Mouse (Mus musculus) neural tube, embryonic 13.5 days (tissue): ENCODE results near the gene Lipn. TPM values are rescaled to one million over a fixed set of nuclear protein-coding genes. Genes with fewer than 3 reads are reported as not detected.

Source experiments
- ATAC-seq: fragments of 200-750 bp; cut with Nextera tagmentation; 2 replicates; pipeline ENCODE4 v1.8.0; 2017; ENCODE audit warnings: low read depth, mild to moderate bottlenecking, moderate TSS enrichment, moderate library complexity
- H3K27ac ChIP-seq: fragments of 300-500 bp; sonication (generic); replicated peaks from 2 replicates; pipeline ENCODE4 v1.5.1; 2015; ENCODE audit warnings: moderate library complexity, mild to moderate bottlenecking, inconsistent platforms
- H3K27me3 ChIP-seq: fragments of 300-500 bp; sonication (generic); 2 replicates; pipeline ENCODE4 v1.6.1; 2015; ENCODE audit warnings: mild to moderate bottlenecking, inconsistent platforms
- H3K36me3 ChIP-seq: fragments of 300-500 bp; sonication (generic); 2 replicates; pipeline ENCODE4 v1.6.1; 2015; ENCODE audit warnings: mild to moderate bottlenecking, inconsistent platforms
- H3K4me1 ChIP-seq: fragments of 300-500 bp; sonication (generic); replicated peaks from 2 replicates; pipeline ENCODE4 v1.6.1; 2015; ENCODE audit warnings: inconsistent platforms
- H3K4me2 ChIP-seq: fragments of 300-500 bp; sonication (generic); 2 replicates; pipeline ENCODE4 v1.6.1; 2015; ENCODE audit warnings: inconsistent platforms, mild to moderate bottlenecking, moderate library complexity
- H3K4me3 ChIP-seq: fragments of 300-500 bp; sonication (generic); 2 replicates; pipeline ENCODE4 v1.5.1; 2015; ENCODE audit warnings: mild to moderate bottlenecking, inconsistent platforms
- H3K9ac ChIP-seq: fragments of 300-500 bp; sonication (generic); 2 replicates; pipeline ENCODE4 v1.6.1; 2015; ENCODE audit warnings: moderate library complexity, mild to moderate bottlenecking, inconsistent platforms
- H3K9me3 ChIP-seq: fragments of 300-500 bp; sonication (generic); 2 replicates; pipeline ENCODE4 v1.6.1; 2016; ENCODE audit warnings: inconsistent platforms
- WGBS: fragments of 180-500 bp; shearing (Covaris S2); methylation state at CpG from one replicate; pipeline ENCODE4 v1.1.7; 2015; 5-methylcytosine and 5-hydroxymethylcytosine counted together
- polyA plus RNA-seq: library from polyadenylated mRNA; unstranded; fragments of >200 nt; fragmentation: Nextera tagmentation; extraction: Ambion mirVana; gene quantifications from 2 replicates; pipeline ENCODE4 v1.2.1, GENCODE M21; 2015

The Lipn gene
- not detected in 2 replicates for polyA plus RNA-seq

DNA sequence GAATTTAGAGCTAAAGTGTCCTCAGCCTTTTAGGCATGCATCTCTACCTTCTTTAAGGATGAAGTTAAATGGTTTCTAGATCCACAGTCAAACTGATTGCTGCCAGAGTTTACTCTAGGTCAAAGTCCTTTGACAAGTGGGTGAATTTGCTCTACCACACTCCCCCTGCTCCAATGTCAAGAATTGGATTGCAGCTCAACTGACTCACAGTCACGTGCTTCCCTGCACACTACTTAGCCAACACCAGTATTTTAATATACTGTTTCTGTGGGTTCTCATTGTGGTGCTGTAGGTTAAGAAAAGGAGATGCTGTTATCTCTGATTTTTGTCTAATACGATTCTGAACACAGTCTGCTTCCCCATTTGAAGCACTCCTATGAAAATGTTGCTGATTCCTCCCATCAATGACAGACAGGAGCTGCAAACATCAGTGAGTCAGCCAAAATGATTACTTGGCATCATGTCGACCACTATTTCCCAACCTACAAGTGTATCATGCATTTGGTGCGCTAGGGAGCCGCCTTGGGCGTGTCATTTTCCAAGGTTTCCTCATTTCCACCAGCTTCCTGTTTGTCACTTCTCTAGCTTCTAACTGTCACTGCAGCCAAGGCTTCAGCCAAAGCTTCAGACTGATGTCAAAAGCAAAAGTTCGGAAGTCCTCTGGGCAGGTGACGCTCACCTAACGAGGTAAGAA, at the start of gene Lipn:
Lipn (plus strand) TSS at position 580 of the 694 bp plus-strand sequence.
- WGBS = 94% methylated on average over 9 of the region's 9 CpGs
- Histone ChIP-seq H3K4me1 (no peaks in the 10 kb centered on the region), H3K27me3 (no peaks in the 10 kb centered on the region), H3K4me3 (no peak within 1 kb of the TSS), H3K4me2 (no peak within 1 kb of the TSS), H3K36me3 (no peaks in the 10 kb centered on the region), H3K27ac (no peak within 1 kb of the TSS), H3K9ac (no peak within 1 kb of the TSS), H3K9me3 (no peaks in the 10 kb centered on the region)
- no peak for ATAC-seq

DNA sequence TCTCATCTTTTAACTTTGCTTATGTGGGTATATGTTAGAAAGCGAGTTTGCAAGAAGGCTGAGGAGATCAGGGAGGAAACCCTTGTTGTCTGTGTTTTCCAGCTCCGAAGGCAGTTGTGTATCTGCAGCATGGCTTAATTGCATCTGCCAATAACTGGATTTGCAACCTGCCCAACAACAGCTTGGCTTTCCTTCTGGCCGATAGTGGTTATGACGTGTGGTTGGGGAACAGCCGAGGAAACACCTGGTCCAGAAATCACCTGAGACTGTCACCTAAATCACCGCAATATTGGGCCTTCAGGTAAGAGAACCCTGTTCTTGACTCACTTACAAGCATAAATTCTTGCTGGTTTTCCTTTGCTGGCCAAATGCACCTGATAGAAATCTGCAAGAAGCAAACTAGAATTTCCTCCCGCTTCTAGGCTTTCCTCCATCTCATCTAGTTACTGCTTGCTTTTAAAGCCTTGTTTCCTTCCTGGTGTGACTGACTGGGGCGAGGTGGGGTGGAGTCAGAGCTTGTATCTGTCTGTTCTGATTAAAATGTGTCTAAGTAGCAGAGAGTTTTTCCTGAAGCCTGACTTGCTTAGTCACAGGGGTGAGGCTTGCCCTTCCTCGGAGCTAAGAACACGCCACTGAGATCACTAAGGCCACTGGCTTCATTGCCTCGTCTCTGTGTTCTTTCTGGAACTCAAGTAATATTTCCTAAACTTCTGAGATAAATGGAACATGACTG, 45.6 kb upstream of the Lipn start:
- Histone ChIP-seq H3K9ac (no peak overlapping the region), H3K9me3 (no peaks in the 10 kb centered on the region), H3K27me3 (no peaks in the 10 kb centered on the region), H3K27ac (no peak overlapping the region), H3K4me2 (no peak overlapping the region), H3K4me3 (no peak overlapping the region), H3K36me3 (no peaks in the 10 kb centered on the region), H3K4me1 (no peaks in the 10 kb centered on the region)
- no peak for ATAC-seq
- WGBS = 91% methylated on average over 11 of the region's 11 CpGs

DNA sequence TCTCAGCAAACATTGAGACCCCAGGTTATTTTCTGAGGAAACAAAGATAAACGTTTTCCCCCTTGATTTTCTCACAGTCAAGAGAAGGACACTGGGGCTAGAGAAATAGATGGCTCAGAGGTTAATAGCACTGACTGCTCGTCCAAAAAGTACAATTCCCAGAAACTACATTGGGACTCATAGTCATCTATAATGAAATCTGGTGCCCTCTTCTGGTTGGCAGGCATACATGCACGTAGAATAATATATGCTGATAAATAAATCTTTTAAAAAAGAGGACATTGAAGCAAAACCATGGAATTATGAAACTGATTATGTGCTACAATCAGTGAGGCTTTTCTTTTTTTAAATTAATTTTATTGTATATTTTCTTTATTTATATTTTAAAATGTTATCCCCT, 44.4 kb upstream of the Lipn start:
- no peaks in the 10 kb centered on the region for H3K36me3 ChIP-seq
- no peaks in the 10 kb centered on the region for H3K4me1 ChIP-seq
- H3K27ac ChIP-seq = no peak overlapping the region
- H3K4me3 ChIP-seq = no peak overlapping the region
- no peak overlapping the region for H3K9ac ChIP-seq
- H3K27me3 ChIP-seq = no peaks in the 10 kb centered on the region
- ATAC-seq = no peak
- H3K4me2 ChIP-seq = no peak overlapping the region
- 44% methylated on average over 3 of the region's 3 CpGs for WGBS
- H3K9me3 ChIP-seq = no peaks in the 10 kb centered on the region

DNA sequence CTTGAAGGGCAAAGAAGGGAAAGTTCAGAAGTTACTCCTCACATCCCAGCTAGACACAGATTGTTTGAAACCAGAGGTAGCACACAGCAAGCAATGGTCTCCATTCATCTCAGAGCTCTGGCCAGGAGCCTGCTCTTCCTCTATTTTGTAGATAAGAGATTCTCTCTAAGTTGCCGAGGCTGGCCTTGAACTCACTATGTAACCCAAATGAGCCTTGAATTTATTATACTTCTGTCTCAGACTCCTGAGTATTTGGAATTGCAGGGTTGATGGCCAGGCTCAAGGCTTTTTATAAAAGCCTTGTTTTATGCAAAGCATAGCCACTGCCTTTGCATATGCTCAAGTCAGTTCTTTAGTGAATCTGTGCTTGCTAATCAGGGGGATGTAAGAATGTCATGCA, 27.4 kb upstream of the Lipn start:
- no peaks in the 10 kb centered on the region for H3K27me3 ChIP-seq
- no peak overlapping the region for H3K27ac ChIP-seq
- no peak for ATAC-seq
- 0 out of 2 replicates have a peak, but pooled peaks cover 3% of the 10 kb centered on the region for H3K4me1 ChIP-seq
- no peaks in the 10 kb centered on the region for H3K9me3 ChIP-seq
- no peak overlapping the region for H3K4me2 ChIP-seq
- H3K36me3 ChIP-seq = no peaks in the 10 kb centered on the region
- H3K4me3 ChIP-seq = no peak overlapping the region
- 89% methylated on average over 1 of the region's 1 CpGs for WGBS
- no peak overlapping the region for H3K9ac ChIP-seq

DNA sequence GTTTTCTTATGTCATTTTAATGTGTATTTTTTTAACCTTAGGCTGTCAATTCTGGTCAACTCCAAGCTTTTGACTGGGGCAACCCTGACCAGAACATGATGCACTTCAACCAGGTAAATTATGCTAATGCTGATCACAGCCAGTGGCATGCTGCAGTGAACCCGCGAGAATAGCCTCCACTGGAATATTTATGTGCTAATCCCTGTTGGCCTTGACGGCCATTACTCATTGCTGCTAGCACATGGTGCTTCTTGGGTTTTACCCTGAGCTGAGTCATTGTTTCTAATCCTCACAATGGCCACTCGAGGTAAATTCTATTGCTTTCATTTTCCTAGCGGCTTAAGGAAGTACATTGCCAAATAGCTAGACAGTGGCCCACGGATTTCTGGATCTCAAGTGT, 24.1 kb upstream of the Lipn start:
- Histone ChIP-seq H3K9me3 (no peaks in the 10 kb centered on the region), H3K36me3 (no peaks in the 10 kb centered on the region), H3K4me3 (no peak overlapping the region), H3K4me1 (0 out of 2 replicates have a peak, but pooled peaks cover 3% of the 10 kb centered on the region), H3K9ac (no peak overlapping the region), H3K27ac (no peak overlapping the region), H3K27me3 (no peaks in the 10 kb centered on the region), H3K4me2 (no peak overlapping the region)
- no peak for ATAC-seq
- 43% methylated on average over 6 of the region's 6 CpGs for WGBS

DNA sequence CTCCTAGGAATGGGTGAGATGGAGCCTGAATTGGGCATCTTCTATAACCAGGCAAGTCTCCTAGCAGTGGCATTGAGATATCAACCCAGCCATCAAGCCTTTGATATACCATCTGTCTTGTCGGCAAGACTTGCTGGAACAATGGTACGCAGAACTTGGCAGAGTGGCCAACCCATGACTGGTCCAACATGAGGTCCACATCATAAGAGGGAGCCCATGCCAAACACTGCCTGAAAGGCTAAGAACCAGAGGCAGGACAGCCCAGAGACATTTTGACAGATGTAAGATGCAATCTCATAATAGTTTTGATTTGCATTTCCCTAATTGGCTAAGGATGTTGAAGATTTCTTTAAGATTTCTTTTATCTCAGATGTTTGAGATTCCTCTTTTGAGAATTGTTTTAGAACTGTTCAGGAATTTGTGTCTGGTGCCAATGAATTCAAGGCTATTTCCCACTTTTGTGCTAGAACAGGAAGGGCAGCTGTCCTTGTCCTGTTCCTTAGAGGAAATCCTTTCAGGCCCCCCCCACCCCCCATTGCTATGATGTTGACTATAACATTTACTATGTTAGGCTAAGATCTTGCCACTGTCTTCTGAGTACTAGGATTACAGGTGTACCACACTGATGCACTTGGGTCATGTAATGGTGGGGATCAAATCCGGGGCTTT, 17.7 kb upstream of the Lipn start:
- no peak for ATAC-seq
- WGBS = 95% methylated on average over 3 of the region's 3 CpGs
- no peaks in the 10 kb centered on the region for H3K4me1 ChIP-seq

DNA sequence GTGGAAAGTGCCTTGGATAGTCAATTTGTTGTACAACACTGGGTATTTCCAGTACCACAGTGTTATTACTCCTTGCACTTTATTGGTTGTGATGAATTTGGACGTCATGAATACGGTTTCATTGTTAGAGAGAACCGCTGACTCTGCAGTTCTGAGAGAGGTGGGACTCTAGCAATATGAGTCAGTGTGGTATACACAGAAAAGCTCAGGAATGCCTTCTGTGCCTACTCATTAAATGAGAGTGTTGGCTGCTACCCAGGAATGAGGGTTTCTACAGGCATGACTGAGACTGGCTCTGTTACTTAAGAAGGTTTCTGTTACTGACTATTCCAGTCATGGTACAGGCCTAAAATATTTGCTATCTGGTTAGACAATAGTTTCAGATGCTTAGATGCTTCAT, 15.7 kb upstream of the Lipn start:
- Histone ChIP-seq H3K4me2 (no peak overlapping the region), H3K27me3 (no peaks in the 10 kb centered on the region), H3K9ac (no peak overlapping the region), H3K4me1 (no peaks in the 10 kb centered on the region), H3K36me3 (no peaks in the 10 kb centered on the region), H3K4me3 (no peak overlapping the region), H3K9me3 (no peaks in the 10 kb centered on the region), H3K27ac (no peak overlapping the region)
- 81% methylated on average over 3 of the region's 3 CpGs for WGBS
- ATAC-seq = no peak

More for the DNA sequence above, 17.7 kb upstream of the Lipn start:
- Histone ChIP-seq H3K9me3 (no peaks in the 10 kb centered on the region), H3K27ac (no peak overlapping the region), H3K9ac (no peak overlapping the region), H3K4me3 (no peak overlapping the region), H3K27me3 (no peaks in the 10 kb centered on the region), H3K4me2 (no peak overlapping the region), H3K36me3 (no peaks in the 10 kb centered on the region)

DNA sequence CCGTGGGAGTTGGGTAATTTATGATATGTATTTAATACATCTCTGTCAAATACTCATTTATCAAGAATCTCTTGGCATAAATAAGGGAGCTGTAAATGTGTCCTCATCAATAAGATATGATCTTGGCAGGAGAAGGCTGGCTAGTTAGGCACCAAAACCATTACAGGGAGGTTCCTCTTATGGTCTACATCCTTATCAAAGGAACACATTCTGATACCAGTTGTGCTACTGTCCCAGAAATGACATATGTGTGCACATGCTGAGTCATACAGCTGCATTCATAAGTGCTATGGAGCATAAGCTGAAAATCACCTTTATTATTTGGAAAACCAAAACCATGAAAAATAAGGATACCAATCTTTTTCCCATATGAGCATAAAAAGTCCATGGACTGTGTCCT, 3.6 kb upstream of the Lipn start:
- no peaks in the 10 kb centered on the region for H3K36me3 ChIP-seq
- H3K4me2 ChIP-seq = no peak overlapping the region
- no peak for ATAC-seq
- H3K4me1 ChIP-seq = no peaks in the 10 kb centered on the region
- no peak overlapping the region for H3K4me3 ChIP-seq
- no peaks in the 10 kb centered on the region for H3K27me3 ChIP-seq
- no peaks in the 10 kb centered on the region for H3K9me3 ChIP-seq
- H3K27ac ChIP-seq = no peak overlapping the region
- H3K9ac ChIP-seq = no peak overlapping the region
- 50% methylated on average over 1 of the region's 1 CpGs for WGBS

DNA sequence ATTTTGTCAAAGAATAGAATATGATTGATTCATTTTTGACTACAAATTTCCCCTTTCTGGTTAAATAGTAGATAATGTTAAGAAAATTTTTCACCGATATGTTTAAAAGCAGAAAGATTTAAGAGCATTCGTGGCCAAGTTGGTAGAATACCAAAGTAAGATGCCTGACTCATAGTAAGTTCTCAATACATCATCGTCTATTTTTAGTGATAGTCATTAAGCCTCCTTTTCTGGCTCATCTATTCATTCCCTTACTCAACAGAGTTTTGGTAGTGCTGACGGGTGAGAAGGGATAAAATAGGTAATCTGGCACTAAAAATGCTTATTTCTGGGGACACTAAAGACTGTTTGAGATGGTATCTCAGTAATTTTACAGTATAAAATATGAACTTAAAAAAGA, 3.1 kb upstream of the Lipn start:
- no peaks in the 10 kb centered on the region for H3K27me3 ChIP-seq
- no peak overlapping the region for H3K9ac ChIP-seq
- no peak overlapping the region for H3K4me3 ChIP-seq
- no peak for ATAC-seq
- H3K27ac ChIP-seq = no peak overlapping the region
- H3K4me2 ChIP-seq = no peak overlapping the region
- no peaks in the 10 kb centered on the region for H3K36me3 ChIP-seq
- H3K9me3 ChIP-seq = no peaks in the 10 kb centered on the region
- no peaks in the 10 kb centered on the region for H3K4me1 ChIP-seq
- 89% methylated on average over 4 of the region's 4 CpGs for WGBS

DNA sequence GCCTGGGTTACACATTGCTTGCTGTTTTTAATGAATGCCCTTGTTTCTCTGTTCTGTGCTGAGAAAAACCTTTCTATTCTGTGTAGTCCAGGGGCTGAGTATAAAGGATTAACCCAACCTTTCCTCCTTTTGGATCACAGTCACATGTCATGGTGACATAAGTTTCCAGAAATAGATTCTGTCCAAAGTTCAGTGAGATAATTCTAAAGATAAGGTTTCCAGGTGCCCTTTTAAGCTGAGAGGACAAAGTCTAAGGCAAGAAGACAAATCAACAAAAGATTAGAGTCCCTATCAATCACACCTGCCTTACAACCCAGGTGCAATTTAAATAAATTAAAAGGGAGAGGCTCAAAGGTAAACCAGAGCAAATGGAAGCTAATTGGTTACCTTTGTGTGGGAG, 7.1 kb downstream of the Lipn start:
- no peak for ATAC-seq
- Histone ChIP-seq H3K9me3 (no peaks in the 10 kb centered on the region), H3K27me3 (no peaks in the 10 kb centered on the region), H3K4me3 (no peak overlapping the region), H3K36me3 (no peaks in the 10 kb centered on the region), H3K4me1 (no peaks in the 10 kb centered on the region), H3K9ac (no peak overlapping the region), H3K27ac (no peak overlapping the region), H3K4me2 (no peak overlapping the region)

DNA sequence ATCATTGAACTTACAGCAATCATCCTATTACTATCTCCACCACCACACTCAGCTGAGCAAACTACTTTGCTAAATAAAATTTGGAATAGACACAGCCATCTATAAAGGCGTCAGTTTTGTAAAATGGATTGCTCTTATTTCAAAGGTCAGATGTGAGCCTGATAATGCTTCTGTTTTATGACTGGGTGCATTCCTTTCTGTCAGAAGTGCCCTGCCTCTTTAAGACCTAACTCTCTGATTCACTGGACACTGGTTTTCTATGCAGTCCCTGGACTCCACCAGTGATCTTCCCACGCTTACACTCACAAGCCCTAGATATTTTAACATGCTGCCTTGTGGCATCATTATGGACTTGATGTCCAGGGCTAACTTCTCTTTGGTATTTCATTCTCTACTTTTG, 11.0 kb downstream of the Lipn start:
- no peak overlapping the region for H3K4me3 ChIP-seq
- no peaks in the 10 kb centered on the region for H3K27me3 ChIP-seq
- no peak for ATAC-seq
- no peak overlapping the region for H3K4me2 ChIP-seq
- no peaks in the 10 kb centered on the region for H3K36me3 ChIP-seq
- H3K9ac ChIP-seq = no peak overlapping the region
- WGBS = 74% methylated on average over 2 of the region's 2 CpGs
- H3K9me3 ChIP-seq = no peaks in the 10 kb centered on the region
- no peak overlapping the region for H3K27ac ChIP-seq
- no peaks in the 10 kb centered on the region for H3K4me1 ChIP-seq

DNA sequence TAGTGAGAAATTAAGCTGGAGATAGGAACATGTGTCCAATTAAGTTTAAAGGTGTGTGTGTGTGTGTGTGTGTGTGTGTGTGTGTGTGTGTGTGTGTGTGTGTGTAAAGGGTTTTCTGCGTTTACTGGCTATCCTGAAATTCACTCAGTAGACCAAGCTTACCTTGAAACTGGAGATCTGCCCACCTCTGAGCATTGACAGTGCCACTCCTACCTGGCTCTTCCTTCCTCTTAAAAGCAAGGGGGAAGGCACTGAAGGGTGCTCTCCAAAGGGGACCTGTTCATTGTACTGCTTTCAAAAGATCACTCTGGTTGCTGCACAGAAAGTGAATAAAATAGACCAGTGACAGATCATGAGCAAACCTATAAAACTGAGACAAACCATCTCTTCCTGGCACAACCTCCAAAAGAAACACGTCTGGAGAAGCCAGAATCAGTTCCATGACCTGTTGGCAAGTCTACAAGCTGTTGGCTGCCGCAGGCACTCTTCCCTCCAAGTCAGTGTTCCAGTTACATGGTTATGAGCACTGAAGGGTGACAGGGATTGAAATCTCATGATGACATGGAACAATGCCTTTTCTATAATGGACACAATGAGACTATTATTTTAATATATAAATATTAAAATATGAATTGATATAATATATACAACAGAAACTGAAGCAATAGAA, 22.0 kb downstream of the Lipn start:
- H3K27ac ChIP-seq = no peak overlapping the region
- no peaks in the 10 kb centered on the region for H3K27me3 ChIP-seq
- H3K9me3 ChIP-seq = no peaks in the 10 kb centered on the region
- H3K4me1 ChIP-seq = no peaks in the 10 kb centered on the region
- no peak overlapping the region for H3K9ac ChIP-seq
- no peak overlapping the region for H3K4me2 ChIP-seq
- no peaks in the 10 kb centered on the region for H3K36me3 ChIP-seq
- H3K4me3 ChIP-seq = no peak overlapping the region
- 86% methylated on average over 3 of the region's 3 CpGs for WGBS
- no peak for ATAC-seq
